Mouse (Mus musculus) ovary, adult 18-20 months (tissue): ENCODE results near the gene Lrguk.

ENCODE experiments used
- DNase-seq: peaks from one replicate; pipeline ENCODE4 v3.0.0; 2022; ENCODE audit warnings: low spot score, mixed read lengths

The Lrguk gene

GRCm38 (mm10) chr6:34028933-34029745, at the start of gene Lrguk:
Gene Lrguk, plus strand, starts transcription at chr6:34029448.
- peak; percentile 78 for DNase-seq

GRCm38 (mm10) chr6:33982709-33983108, 46.5 kb upstream of the Lrguk start:
- DNase-seq, result no peak

- DNase-seq, result no peak
Observed at GRCm38 (mm10) chr6:33987132-33987531, 42.1 kb upstream of the Lrguk start.

DNA sequence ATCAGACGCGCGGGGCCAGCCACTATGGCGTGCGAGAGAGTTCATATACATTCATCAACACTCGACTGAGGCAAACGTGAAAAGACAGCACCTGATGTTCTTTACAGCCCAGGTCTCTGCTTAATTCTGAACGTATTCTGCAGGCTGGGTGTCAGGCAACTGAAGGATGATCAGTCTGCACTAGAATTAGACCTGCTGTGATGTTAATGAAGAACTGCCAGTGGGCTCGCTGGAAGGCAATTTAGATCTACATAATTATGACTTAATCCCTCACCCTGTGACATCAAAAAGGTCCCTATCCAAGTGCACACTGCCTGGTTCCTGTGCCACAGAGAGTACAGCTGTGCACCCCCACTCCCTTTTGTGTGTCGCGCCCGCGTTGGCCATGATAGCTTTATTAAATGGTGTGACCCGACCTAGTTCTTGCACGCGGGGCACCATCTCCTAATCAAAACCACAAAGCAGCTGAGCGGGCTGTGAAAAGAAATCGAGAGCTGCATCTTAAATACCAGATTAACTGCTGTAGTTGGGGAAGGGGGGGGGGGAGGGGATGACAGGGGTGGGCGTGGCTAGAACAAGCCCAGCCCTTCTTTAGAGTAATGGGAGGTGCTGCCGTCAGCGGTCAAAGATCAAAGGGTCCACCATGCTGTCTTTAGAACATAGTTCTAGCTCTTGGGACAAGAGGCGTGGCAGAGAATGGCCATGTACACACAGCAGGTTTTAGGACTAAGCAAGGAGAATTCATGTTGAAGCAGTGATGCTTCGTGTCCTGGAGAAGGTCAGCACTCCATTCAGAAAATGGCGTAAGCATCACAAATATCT, 36.8 kb upstream of the Lrguk start:
- no peak for DNase-seq

GRCm38 (mm10) chr6:33993842-33994241, 35.4 kb upstream of the Lrguk start:
- no peak for DNase-seq

GRCm38 (mm10) chr6:33998590-33998989, 30.7 kb upstream of the Lrguk start:
- DNase-seq, result no peak

GRCm38 (mm10) chr6:33999530-33999929, 29.7 kb upstream of the Lrguk start:
- no peak for DNase-seq

GRCm38 (mm10) chr6:34000644-34001043, 28.6 kb upstream of the Lrguk start:
- no peak for DNase-seq

- no peak for DNase-seq
Observed at GRCm38 (mm10) chr6:34003033-34003432, 26.2 kb upstream of the Lrguk start.

GRCm38 (mm10) chr6:34013469-34013868, 15.8 kb upstream of the Lrguk start:
- no peak for DNase-seq

GRCm38 (mm10) chr6:34029746-34030027, 439 bp downstream of the Lrguk start:
- DNase-seq, result no peak

DNA sequence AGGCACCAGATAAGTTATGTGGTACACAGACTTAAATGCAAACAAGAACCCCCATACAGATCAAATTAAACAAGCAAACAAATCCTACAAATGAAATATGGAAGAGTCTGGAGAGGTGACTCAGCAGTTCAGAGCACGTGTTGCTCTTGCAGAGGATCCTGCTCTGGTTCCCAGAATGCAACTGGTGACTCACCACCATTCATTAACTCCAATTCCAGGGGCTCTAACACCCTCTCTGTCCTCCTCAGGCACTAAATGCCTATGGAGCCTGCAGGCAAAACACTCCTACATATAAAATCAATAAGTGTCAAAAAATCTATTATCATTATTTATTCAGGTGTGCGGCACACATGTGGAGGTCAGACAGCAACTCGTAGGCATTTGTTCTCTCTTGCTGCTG, 4.8 kb downstream of the Lrguk start:
- DNase-seq, result no peak

DNA sequence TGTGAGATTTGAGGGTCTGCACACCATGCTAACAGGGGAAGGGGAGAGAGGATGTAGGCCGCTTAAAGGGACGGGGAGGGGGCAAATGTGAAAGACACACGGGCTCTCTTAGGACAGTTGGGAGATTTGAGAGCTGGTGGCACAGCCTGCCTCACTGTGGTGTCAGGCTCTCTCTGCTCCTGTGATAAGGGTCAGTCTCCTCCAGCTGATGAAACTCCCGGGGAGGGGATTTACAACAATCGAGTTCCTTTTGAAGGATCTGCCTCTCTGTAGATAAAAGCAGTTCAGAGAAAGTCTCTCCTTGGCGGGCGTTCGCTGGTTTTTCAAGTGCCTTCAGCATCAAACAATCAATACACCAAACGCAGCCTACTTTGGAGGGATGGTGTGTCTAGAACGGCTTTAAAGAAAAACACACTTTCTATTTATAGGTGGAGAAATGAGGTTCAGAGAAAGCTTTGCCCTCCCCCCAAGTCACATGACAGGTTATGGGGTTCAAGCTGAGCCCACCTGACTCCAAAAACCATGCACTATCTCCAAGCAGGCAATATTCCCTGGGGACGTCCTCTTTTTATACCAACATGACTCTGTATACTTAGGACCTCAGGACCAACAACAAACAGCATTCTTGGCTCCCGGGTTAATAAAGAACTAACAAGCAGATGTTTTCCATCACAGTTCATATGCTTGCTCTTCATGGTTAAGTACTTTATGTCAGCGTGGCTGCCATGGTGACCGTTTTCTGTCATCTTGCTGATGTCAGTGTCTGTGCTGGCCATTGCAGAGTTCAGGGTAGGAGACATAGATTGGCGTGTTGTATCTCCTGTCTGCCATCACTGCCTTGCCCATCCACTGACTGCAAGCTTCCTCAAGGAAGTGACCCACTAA, 5.6 kb downstream of the Lrguk start:
- DNase-seq, result no peak

DNA sequence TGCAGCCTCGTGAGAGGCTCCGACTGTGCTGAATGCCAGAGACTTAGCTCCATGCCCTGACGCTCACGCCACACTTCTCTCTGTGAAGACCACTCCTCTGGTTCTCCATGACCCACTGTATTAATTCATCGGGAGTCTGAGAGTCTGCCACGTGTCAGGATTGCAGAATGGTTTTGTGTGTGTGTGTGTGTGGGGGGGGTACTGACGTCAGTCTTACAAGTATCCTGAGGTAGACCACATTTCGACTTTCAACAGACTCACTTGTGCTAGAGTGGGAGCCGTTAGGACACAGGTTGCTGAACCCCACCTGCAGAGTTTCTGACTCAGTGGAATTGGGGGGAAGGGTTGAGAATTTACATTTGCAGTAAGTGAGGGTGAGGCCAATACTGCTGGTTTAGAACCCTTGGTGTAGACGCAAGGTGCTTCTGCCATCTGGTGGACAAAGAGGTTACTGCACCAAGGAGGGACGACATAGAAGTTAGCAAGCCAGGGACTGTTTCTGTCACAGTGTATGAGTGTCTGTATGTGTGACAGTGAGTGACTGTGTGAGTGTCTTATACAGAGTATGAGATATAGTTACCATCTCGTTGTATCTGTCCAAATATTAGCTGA, 11.5 kb downstream of the Lrguk start:
- DNase-seq, result no peak

- DNase-seq, result no peak
Observed at GRCm38 (mm10) chr6:34041589-34042280, 12.5 kb downstream of the Lrguk start.

DNA sequence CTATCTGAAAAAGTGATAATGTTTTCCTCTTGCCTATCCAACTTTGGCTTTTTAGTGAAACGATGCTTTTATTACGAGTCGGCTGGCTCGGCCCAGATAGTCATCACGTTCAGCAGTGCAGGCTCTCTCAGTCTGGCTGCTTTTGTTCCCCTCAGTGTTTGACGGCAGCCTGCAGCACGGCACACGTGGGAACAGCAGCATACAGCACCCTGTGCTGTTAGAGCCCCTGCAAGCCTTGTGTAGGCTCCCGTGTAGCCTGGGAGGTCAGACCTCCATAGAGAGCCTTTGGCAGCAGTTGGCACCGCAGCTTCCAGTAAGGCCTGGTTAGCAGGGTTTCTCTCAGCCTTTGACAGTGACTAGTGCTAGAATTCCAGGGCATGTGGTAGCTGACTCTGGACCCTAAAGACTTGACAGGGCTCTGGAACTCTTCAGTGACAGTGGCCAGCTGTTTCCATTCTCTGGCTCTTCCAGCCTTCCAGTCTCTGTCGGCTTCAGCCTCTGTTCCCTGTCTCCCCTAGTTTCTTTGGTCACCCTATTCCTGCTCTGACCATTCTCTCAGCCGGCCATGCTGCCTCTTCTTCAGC, 15.1 kb downstream of the Lrguk start:
- no peak for DNase-seq

GRCm38 (mm10) chr6:34044846-34045540, 15.7 kb downstream of the Lrguk start:
- DNase-seq, result no peak

DNA sequence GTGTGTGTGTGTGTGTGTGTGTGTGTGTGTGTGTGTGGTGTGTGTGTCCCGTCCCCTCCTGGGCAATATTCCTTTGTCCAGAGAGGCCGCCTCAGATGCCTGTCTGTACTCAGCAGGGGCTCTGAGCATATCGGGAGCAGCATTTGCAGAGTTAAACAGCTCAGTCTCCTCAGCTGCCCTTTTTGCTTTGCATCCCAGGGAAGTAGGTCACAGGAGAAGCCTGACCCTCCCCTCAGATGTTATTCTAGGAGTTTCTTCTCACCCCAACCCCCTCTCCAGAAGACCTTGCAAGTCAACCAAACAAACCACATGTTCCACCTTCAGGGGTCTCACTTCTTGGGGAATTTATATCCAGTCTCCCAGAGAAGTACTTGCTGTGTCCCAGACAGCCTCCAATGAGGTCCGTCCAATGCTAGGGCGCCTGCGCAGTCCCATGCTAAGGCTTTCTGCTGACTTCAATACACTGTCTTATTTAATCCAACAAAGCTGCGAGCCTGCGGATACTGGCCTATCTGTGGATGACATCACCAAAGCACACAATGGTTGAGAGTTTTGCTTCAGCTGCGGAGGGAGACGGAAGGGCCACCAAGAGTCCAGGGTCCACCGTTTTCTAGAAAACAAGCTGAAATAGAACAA, 17.4 kb downstream of the Lrguk start:
- no peak for DNase-seq

DNA sequence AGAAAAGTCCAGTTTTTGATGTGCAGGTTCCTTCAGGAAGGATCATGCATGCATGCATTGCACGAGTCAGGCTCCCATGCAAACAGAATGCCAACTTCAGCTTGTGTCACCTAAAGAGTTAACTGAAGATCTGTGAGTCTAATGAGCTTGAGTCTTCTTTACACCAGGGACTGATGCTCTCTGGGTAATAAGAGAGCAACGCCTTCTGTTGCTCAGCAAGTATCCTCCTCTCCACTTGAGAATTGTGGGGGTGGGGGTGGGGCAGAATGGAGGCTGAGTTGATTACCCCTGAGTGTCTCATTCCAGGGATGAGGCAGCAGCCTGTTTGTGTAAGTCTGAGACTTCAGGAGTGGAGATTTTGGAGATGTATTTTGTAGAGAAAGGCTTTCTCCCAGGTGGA, 20.2 kb downstream of the Lrguk start:
- no peak for DNase-seq

DNA sequence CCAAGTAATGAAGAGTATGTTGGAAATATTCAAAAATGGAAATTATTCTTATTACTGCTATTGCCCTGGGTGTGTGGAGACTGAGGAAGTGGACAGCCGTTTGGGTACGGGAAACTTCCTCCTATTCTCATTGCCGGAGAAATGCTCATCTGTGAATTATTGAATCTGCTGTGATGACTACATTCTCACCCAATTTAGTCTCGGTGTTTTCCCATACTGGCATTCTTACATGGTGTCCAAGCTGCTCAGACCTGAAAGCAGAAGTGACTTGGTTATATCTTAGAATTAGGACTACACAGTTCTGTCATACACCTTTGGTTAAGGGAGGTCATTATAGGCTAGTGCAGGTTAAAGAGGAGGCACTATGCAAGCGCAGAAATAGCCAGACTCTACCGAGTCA, 30.5 kb downstream of the Lrguk start:
- no peak for DNase-seq
